Mouse (Mus musculus) midbrain, embryonic 13.5 days (tissue): ENCODE data around the gene Sgcd. TPM values are rescaled to one million over a fixed set of nuclear protein-coding genes. Genes with fewer than 3 reads are reported as not detected.
A peak's percentile ranks its signal among the peaks of the same experiment; 100 is the strongest.

Experiments
- ATAC-seq: fragments of 200-750 bp; cut with Nextera tagmentation; 2 replicates; pipeline ENCODE4 v1.8.0; 2017; ENCODE audit warnings: mild to moderate bottlenecking, moderate TSS enrichment, moderate library complexity
- H3K27ac ChIP-seq: fragments of 300-500 bp; sonication (generic); 2 replicates; pipeline ENCODE4 v1.5.1; 2015; ENCODE audit warnings: inconsistent platforms, mild to moderate bottlenecking, moderate library complexity
- H3K27me3 ChIP-seq: fragments of 300-500 bp; sonication (generic); 2 replicates; pipeline ENCODE4 v1.6.1; 2015; ENCODE audit warnings: mild to moderate bottlenecking, inconsistent platforms
- H3K36me3 ChIP-seq: fragments of 300-500 bp; sonication (generic); 2 replicates; pipeline ENCODE4 v1.6.1; 2015; ENCODE audit warnings: mild to moderate bottlenecking, inconsistent platforms
- H3K4me1 ChIP-seq: fragments of 300-500 bp; sonication (generic); replicated peaks from 2 replicates; pipeline ENCODE4 v1.6.1; 2015; ENCODE audit warnings: inconsistent platforms
- H3K4me2 ChIP-seq: fragments of 300-500 bp; sonication (generic); replicated peaks from 2 replicates; pipeline ENCODE4 v1.6.1; 2015; ENCODE audit warnings: moderate library complexity, mild to moderate bottlenecking, inconsistent platforms
- H3K4me3 ChIP-seq: fragments of 300-500 bp; sonication (generic); replicated peaks from 2 replicates; pipeline ENCODE4 v1.5.1; 2015; ENCODE audit warnings: mild to moderate bottlenecking, inconsistent platforms
- H3K9ac ChIP-seq: fragments of 300-500 bp; sonication (generic); replicated peaks from 2 replicates; pipeline ENCODE4 v1.6.1; 2015; ENCODE audit warnings: mild to moderate bottlenecking, inconsistent platforms
- H3K9me3 ChIP-seq: fragments of 300-500 bp; sonication (generic); 2 replicates; pipeline ENCODE4 v1.6.1; 2016; ENCODE audit warnings: mild to moderate bottlenecking, inconsistent platforms
- WGBS: fragments of 180-500 bp; shearing (Covaris S2); methylation state at CpG from one replicate; pipeline ENCODE4 v1.1.7; 2015; 5-methylcytosine and 5-hydroxymethylcytosine counted together
- polyA plus RNA-seq: library from polyadenylated mRNA; unstranded; fragments of >200 nt; fragmentation: Nextera tagmentation; extraction: Ambion mirVana; gene quantifications from 2 replicates; pipeline ENCODE4 v1.2.1, GENCODE M21; 2015

Gene Sgcd
- polyA plus RNA-seq, 1 experiment from 2014 or later = 3.1 TPM

- no peak for ATAC-seq
- H3K27me3 ChIP-seq = no peaks in the 10 kb centered on the region
- H3K27ac ChIP-seq = no peak overlapping the region
- no peak overlapping the region for H3K4me2 ChIP-seq
- H3K4me3 ChIP-seq = no peak overlapping the region
- no peaks in the 10 kb centered on the region for H3K4me1 ChIP-seq
- H3K36me3 ChIP-seq = no peaks in the 10 kb centered on the region
- WGBS = 68% methylated on average over 1 of the region's 1 CpGs
- no peaks in the 10 kb centered on the region for H3K9me3 ChIP-seq
- H3K9ac ChIP-seq = no peak overlapping the region
Observed at GRCm38 (mm10) chr11:47242401-47242800, 746.4 kb downstream of the Sgcd start.

- Histone ChIP-seq H3K36me3 (no peaks in the 10 kb centered on the region), H3K9me3 (no peaks in the 10 kb centered on the region), H3K4me1 (no peaks in the 10 kb centered on the region), H3K27ac (no peak overlapping the region), H3K27me3 (no peaks in the 10 kb centered on the region), H3K4me3 (no peak overlapping the region), H3K4me2 (no peak overlapping the region), H3K9ac (no peak overlapping the region)
- 46% methylated on average over 1 of the region's 1 CpGs for whole genome bisulfite sequencing
- ATAC-seq = no peak
Observed at GRCm38 (mm10) chr11:47228222-47228621, 760.5 kb downstream of the Sgcd start.

GRCm38 (mm10) chr11:47224148-47224547 is 764.6 kb downstream of the Sgcd start:
- Histone ChIP-seq H3K4me2 (no peak overlapping the region), H3K9me3 (no peaks in the 10 kb centered on the region), H3K9ac (no peak overlapping the region), H3K36me3 (no peaks in the 10 kb centered on the region), H3K4me3 (no peak overlapping the region), H3K4me1 (no peaks in the 10 kb centered on the region), H3K27me3 (no peaks in the 10 kb centered on the region), H3K27ac (no peak overlapping the region)
- ATAC-seq = no peak
- WGBS = 85% methylated on average over 2 of the region's 2 CpGs

GRCm38 (mm10) chr11:47211531-47211930 is 777.2 kb downstream of the Sgcd start:
- no peaks in the 10 kb centered on the region for H3K27me3 ChIP-seq
- 76% methylated on average over 8 of the region's 8 CpGs for WGBS
- no peak overlapping the region for H3K4me2 ChIP-seq
- H3K27ac ChIP-seq = no peak overlapping the region
- no peak overlapping the region for H3K4me3 ChIP-seq
- no peak overlapping the region for H3K9ac ChIP-seq
- H3K9me3 ChIP-seq = no peaks in the 10 kb centered on the region
- H3K36me3 ChIP-seq = no peaks in the 10 kb centered on the region
- ATAC-seq = no peak
- peaks cover under 1% of the 10 kb centered on the region; the same call in 1 of the 2 replicates for H3K4me1 ChIP-seq

GRCm38 (mm10) chr11:47206461-47206860 is 782.3 kb downstream of the Sgcd start:
- Histone ChIP-seq H3K36me3 (no peaks in the 10 kb centered on the region), H3K9ac (no peak overlapping the region), H3K27me3 (no peaks in the 10 kb centered on the region), H3K4me3 (no peak overlapping the region), H3K9me3 (no peaks in the 10 kb centered on the region), H3K4me2 (no peak overlapping the region), H3K27ac (no peak overlapping the region), H3K4me1 (peaks cover 4% of the 10 kb centered on the region; the same call in 1 of the 2 replicates)
- 67% methylated on average over 1 of the region's 1 CpGs for WGBS
- 0 out of 2 replicates have a peak, but pooled peaks have one; percentile 20 for ATAC-seq

GRCm38 (mm10) chr11:47199106-47199505 is 789.7 kb downstream of the Sgcd start:
- no peaks in the 10 kb centered on the region for H3K4me1 ChIP-seq
- H3K9ac ChIP-seq = no peak overlapping the region
- H3K27ac ChIP-seq = no peak overlapping the region
- no peak for ATAC-seq
- 87% methylated on average over 7 of the region's 7 CpGs for WGBS
- no peaks in the 10 kb centered on the region for H3K36me3 ChIP-seq
- no peaks in the 10 kb centered on the region for H3K27me3 ChIP-seq
- no peaks in the 10 kb centered on the region for H3K9me3 ChIP-seq
- no peak overlapping the region for H3K4me2 ChIP-seq
- H3K4me3 ChIP-seq = no peak overlapping the region

- no peaks in the 10 kb centered on the region for H3K4me1 ChIP-seq
- WGBS = 85% methylated on average over 2 of the region's 2 CpGs
- H3K9ac ChIP-seq = no peak overlapping the region
- ATAC-seq = no peak
- H3K9me3 ChIP-seq = no peaks in the 10 kb centered on the region
- H3K4me3 ChIP-seq = no peak overlapping the region
- H3K4me2 ChIP-seq = no peak overlapping the region
- H3K27ac ChIP-seq = no peak overlapping the region
- H3K27me3 ChIP-seq = no peaks in the 10 kb centered on the region
- H3K36me3 ChIP-seq = no peaks in the 10 kb centered on the region
Observed at GRCm38 (mm10) chr11:47188556-47188955, 800.2 kb downstream of the Sgcd start.

GRCm38 (mm10) chr11:47174977-47175376 is 813.8 kb downstream of the Sgcd start:
- 93% methylated on average over 2 of the region's 2 CpGs for WGBS

GRCm38 (mm10) chr11:47170926-47171625 is 817.7 kb downstream of the Sgcd start:
- no peaks in the 10 kb centered on the region for H3K27me3 ChIP-seq
- ATAC-seq = no peak
- 90% methylated on average over 6 of the region's 6 CpGs for WGBS
- H3K9me3 ChIP-seq = no peaks in the 10 kb centered on the region
- H3K4me1 ChIP-seq = no peaks in the 10 kb centered on the region
- H3K9ac ChIP-seq = no peak overlapping the region
- no peak overlapping the region for H3K4me3 ChIP-seq
- no peak overlapping the region for H3K27ac ChIP-seq
- no peaks in the 10 kb centered on the region for H3K36me3 ChIP-seq
- no peak overlapping the region for H3K4me2 ChIP-seq

More at GRCm38 (mm10) chr11:47174977-47175376, 813.8 kb downstream of the Sgcd start:
- Histone ChIP-seq H3K9me3 (no peaks in the 10 kb centered on the region), H3K9ac (no peak overlapping the region), H3K4me1 (no peaks in the 10 kb centered on the region), H3K4me2 (no peak overlapping the region), H3K27me3 (no peaks in the 10 kb centered on the region), H3K4me3 (no peak overlapping the region), H3K36me3 (no peaks in the 10 kb centered on the region), H3K27ac (no peak overlapping the region)
- ATAC-seq = no peak

GRCm38 (mm10) chr11:47167376-47167775 is 821.4 kb downstream of the Sgcd start:
- no peaks in the 10 kb centered on the region for H3K36me3 ChIP-seq
- H3K27ac ChIP-seq = no peak overlapping the region
- no peaks in the 10 kb centered on the region for H3K4me1 ChIP-seq
- no peak overlapping the region for H3K4me2 ChIP-seq
- 89% methylated on average over 4 of the region's 4 CpGs for whole genome bisulfite sequencing
- no peak overlapping the region for H3K9ac ChIP-seq
- no peaks in the 10 kb centered on the region for H3K9me3 ChIP-seq
- H3K27me3 ChIP-seq = no peaks in the 10 kb centered on the region
- H3K4me3 ChIP-seq = no peak overlapping the region
- ATAC-seq = no peak

GRCm38 (mm10) chr11:47158089-47158488 is 830.7 kb downstream of the Sgcd start:
- 60% methylated on average over 1 of the region's 1 CpGs for whole genome bisulfite sequencing
- Histone ChIP-seq H3K9ac (no peak overlapping the region), H3K36me3 (no peaks in the 10 kb centered on the region), H3K9me3 (no peaks in the 10 kb centered on the region), H3K27ac (no peak overlapping the region), H3K4me3 (no peak overlapping the region), H3K4me1 (no peaks in the 10 kb centered on the region), H3K4me2 (no peak overlapping the region), H3K27me3 (no peaks in the 10 kb centered on the region)
- no peak for ATAC-seq

- Histone ChIP-seq H3K27ac (no peak overlapping the region), H3K36me3 (no peaks in the 10 kb centered on the region), H3K4me3 (no peak overlapping the region), H3K4me1 (no peaks in the 10 kb centered on the region), H3K4me2 (no peak overlapping the region), H3K9ac (no peak overlapping the region), H3K9me3 (no peaks in the 10 kb centered on the region), H3K27me3 (no peaks in the 10 kb centered on the region)
- 39% methylated on average over 1 of the region's 1 CpGs for WGBS
- no peak for ATAC-seq
Observed at GRCm38 (mm10) chr11:47156730-47157693, 831.8 kb downstream of the Sgcd start.
